Mouse (Mus musculus): Measurements from ENCODE around the gene Eif4enif1. TPM values are rescaled to one million over a fixed set of nuclear protein-coding genes. Genes with fewer than 3 reads are reported as not detected.
A peak's percentile ranks its signal among the peaks of the same experiment; 100 is the strongest.

Eif4enif1 gene
- polyA plus RNA-seq, 2 experiments from 2014 or later: 53.6 to 62.8 TPM

GRCm38 (mm10) chr11:3269241-3269640 lies 67.0 kb downstream of the Eif4enif1 start:
- ATAC-seq: no peak

GRCm38 (mm10) chr11:3278351-3278750 lies 76.2 kb downstream of the Eif4enif1 start:
- ATAC-seq: no peak

GRCm38 (mm10) chr11:3279729-3280128 lies 77.5 kb downstream of the Eif4enif1 start:
- ATAC-seq: no peak

- ATAC-seq: no peak
These were observed 80.7 kb downstream of the Eif4enif1 start for GRCm38 (mm10) chr11:3282887-3283286.

- ATAC-seq: no peak
These were observed 81.5 kb downstream of the Eif4enif1 start for GRCm38 (mm10) chr11:3283645-3284044.

GRCm38 (mm10) chr11:3285940-3286339 lies 83.7 kb downstream of the Eif4enif1 start:
- no peak for ATAC-seq

- ATAC-seq: no peak
These were observed 84.9 kb downstream of the Eif4enif1 start for GRCm38 (mm10) chr11:3287131-3287530.

- ATAC-seq: no peak
These were observed 85.7 kb downstream of the Eif4enif1 start for GRCm38 (mm10) chr11:3287921-3288320.

- no peak for ATAC-seq
These were observed 86.5 kb downstream of the Eif4enif1 start, which contains the start of gene Patz1 for GRCm38 (mm10) chr11:3288521-3289301. Patz1 (plus strand) TSS chr11:3288874.

- peak; percentile 35 for ATAC-seq
These were observed 87.2 kb downstream of the Eif4enif1 start for GRCm38 (mm10) chr11:3289302-3289802.

- ATAC-seq: peak; percentile 56
These were observed 87.8 kb downstream of the Eif4enif1 start for GRCm38 (mm10) chr11:3289803-3290639.

- ATAC-seq: peak; percentile 28
These were observed 88.6 kb downstream of the Eif4enif1 start for GRCm38 (mm10) chr11:3290640-3291310.

- no peak for ATAC-seq
These were observed 89.3 kb downstream of the Eif4enif1 start for GRCm38 (mm10) chr11:3291311-3292061.

- ATAC-seq: no peak
These were observed 89.8 kb downstream of the Eif4enif1 start for GRCm38 (mm10) chr11:3292062-3292421.

GRCm38 (mm10) chr11:3292711-3293249 lies 90.6 kb downstream of the Eif4enif1 start:
- no peak for ATAC-seq

- ATAC-seq: no peak
These were observed 91.2 kb downstream of the Eif4enif1 start for GRCm38 (mm10) chr11:3293361-3293760.

Other genes with a start within 250 kb of the Eif4enif1 start
- gene Sfi1, start 8.9 kb upstream of the Eif4enif1 start, polyA plus RNA-seq (2017; shearing (Covaris generic)): 10 to 100 TPM; 33.1 to 45.9 TPM
- 100 to 1,000 TPM; 166 to 178 TPM for gene Drg1, start 64.0 kb downstream of the Eif4enif1 start, polyA plus RNA-seq (2017; shearing (Covaris generic))
- 10 to 100 TPM; 13.3 to 15.6 TPM for gene Patz1, start 86.5 kb downstream of the Eif4enif1 start, polyA plus RNA-seq (2017; shearing (Covaris generic))
- gene Pik3ip1, start 128.0 kb downstream of the Eif4enif1 start, polyA plus RNA-seq (2017; shearing (Covaris generic)): 10 to 100 TPM; 32.9 to 53.5 TPM
- 10 to 100 TPM; 77.7 to 78.9 TPM for gene Limk2, start 206.8 kb downstream of the Eif4enif1 start, polyA plus RNA-seq (2017; shearing (Covaris generic))
- gene Rnf185, start 250.0 kb downstream of the Eif4enif1 start, polyA plus RNA-seq (2017; shearing (Covaris generic)): 10 to 100 TPM; 17.6 to 18.9 TPM